Mouse (Mus musculus): ENCODE measurements around the gene Fras1. TPM values are rescaled to one million over a fixed set of nuclear protein-coding genes. Genes with fewer than 3 reads are reported as not detected.

Gene Fras1
- total and polyA plus RNA-seq, 3 experiments = 1.00 to 1.6 (median 1.3) TPM

DNA sequence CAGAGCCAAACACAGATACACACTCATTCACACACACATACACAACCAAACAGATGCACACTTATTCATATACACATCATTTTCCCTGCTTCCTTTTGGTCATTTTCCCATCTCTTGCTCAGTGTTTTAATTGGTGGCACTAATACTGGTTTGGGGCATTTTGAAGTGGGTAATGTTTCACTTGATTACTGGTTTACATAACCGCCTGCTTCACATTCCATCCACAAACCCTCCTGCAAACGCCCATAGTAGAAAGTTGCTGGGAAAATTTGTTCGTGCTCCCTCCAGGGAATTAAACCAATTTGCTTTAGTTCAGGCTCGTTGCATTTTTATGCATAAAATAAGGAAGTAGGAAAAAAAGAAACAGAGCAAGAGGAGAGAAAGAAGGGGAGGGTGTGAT, 200.8 kb downstream of the Fras1 start:
- WGBS = 61% methylated on average over 4 of the region's 4 CpGs
- intact Hi-C loops (cut with DNase I) = no loop called here
- Histone ChIP-seq H3K27me3 (ENCODE audit: control insufficient read depth, insufficient read depth, low read length) (no peaks in the 10 kb centered on the region), H3K4me3 (no peak overlapping the region), H3K79me2 (replicated peaks; ENCODE audit: control insufficient read depth, insufficient read depth, low read length) (no peaks in the 10 kb centered on the region), H3K9ac (ENCODE audit: low read depth, low read length) (no peak overlapping the region), H3K27ac (no peak overlapping the region), H3K36me3 (ENCODE audit: control insufficient read depth, insufficient read depth, low read length) (no peaks in the 10 kb centered on the region), H3K4me1 (ENCODE audit: control insufficient read depth, insufficient read depth, low read length) (no peaks in the 10 kb centered on the region)
- no peak for TF ChIP-seq CTCF (IDR thresholded peaks at IDR 0.05)
- TF ChIP-seq EP300 (IDR thresholded peaks at IDR 0.05; ENCODE audit: insufficient read depth, low read depth, low read length) = no peak
- no peak for TF ChIP-seq POLR2A (IDR thresholded peaks at IDR 0.05; ENCODE audit: insufficient read depth, low read depth, low read length)
- DNase-seq = no peak

DNA sequence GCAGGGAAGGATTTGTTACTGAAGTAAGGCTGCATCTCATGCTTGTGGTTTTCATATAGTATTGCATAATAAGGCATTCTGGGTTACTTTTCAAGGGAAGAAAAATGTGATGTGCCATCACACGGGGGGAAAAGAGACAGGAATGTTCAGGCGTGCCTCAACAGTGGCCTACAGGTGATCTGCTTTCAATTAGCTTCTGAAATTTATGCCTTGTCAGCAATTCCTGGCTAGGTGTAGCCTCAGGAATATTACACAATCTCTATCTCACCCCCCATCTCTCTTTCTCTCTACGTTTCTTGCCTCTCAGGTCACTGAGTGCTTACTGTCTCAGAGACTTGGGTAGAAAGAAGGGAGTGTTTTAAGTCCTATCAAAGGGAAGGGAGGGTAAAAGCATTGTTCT, 204.9 kb downstream of the Fras1 start:
- H3K4me3 ChIP-seq = no peak overlapping the region
- no peak overlapping the region for H3K9ac ChIP-seq (ENCODE audit: low read depth, low read length)
- H3K27ac ChIP-seq = no peak overlapping the region
- TF ChIP-seq POLR2A (IDR thresholded peaks at IDR 0.05; ENCODE audit: insufficient read depth, low read depth, low read length) (no peak), CTCF (IDR thresholded peaks at IDR 0.05) (no peak), EP300 (IDR thresholded peaks at IDR 0.05; ENCODE audit: insufficient read depth, low read depth, low read length) (no peak)
- intact Hi-C loops (cut with DNase I) = no loop called here
- no peaks in the 10 kb centered on the region for H3K4me1 ChIP-seq (ENCODE audit: control insufficient read depth, insufficient read depth, low read length)
- H3K27me3 ChIP-seq (ENCODE audit: control insufficient read depth, insufficient read depth, low read length) = no peaks in the 10 kb centered on the region
- 82% methylated on average over 3 of the region's 3 CpGs for WGBS
- no peaks in the 10 kb centered on the region for H3K79me2 ChIP-seq (replicated peaks; ENCODE audit: control insufficient read depth, insufficient read depth, low read length)
- no peak for DNase-seq
- no peaks in the 10 kb centered on the region for H3K36me3 ChIP-seq (ENCODE audit: control insufficient read depth, insufficient read depth, low read length)

DNA sequence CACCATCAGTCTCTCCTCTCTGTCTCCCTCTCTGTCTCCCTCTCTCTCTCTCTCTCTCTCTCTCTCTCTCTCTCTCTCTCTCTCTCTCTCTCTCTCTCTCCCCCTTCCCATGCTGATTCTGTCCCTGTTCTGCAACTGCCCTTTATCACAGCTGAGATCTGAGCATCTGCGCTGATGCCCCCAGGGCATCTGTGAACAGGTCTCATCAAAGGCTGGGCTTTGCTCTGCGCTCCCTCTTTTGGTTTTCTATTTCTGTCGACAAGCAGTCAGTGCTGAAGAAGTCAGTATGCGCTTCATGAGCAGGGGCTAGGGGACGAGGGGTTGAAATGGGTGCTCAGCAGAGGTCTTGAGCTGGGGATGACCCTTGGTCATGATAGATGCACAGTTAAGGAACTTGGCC, 206.2 kb downstream of the Fras1 start:
- Histone ChIP-seq H3K4me3 (no peak overlapping the region), H3K36me3 (ENCODE audit: control insufficient read depth, insufficient read depth, low read length) (no peaks in the 10 kb centered on the region), H3K79me2 (replicated peaks; ENCODE audit: control insufficient read depth, insufficient read depth, low read length) (no peaks in the 10 kb centered on the region), H3K27ac (no peak overlapping the region), H3K9ac (ENCODE audit: low read depth, low read length) (no peak overlapping the region), H3K4me1 (ENCODE audit: control insufficient read depth, insufficient read depth, low read length) (no peaks in the 10 kb centered on the region), H3K27me3 (ENCODE audit: control insufficient read depth, insufficient read depth, low read length) (no peaks in the 10 kb centered on the region)
- WGBS = 63% methylated on average over 5 of the region's 5 CpGs
- intact Hi-C loops (cut with DNase I) = no loop called here
- no peak for DNase-seq
- no peak for TF ChIP-seq CTCF (IDR thresholded peaks at IDR 0.05)
- TF ChIP-seq POLR2A (IDR thresholded peaks at IDR 0.05; ENCODE audit: insufficient read depth, low read depth, low read length) = no peak
- no peak for TF ChIP-seq EP300 (IDR thresholded peaks at IDR 0.05; ENCODE audit: insufficient read depth, low read depth, low read length)

DNA sequence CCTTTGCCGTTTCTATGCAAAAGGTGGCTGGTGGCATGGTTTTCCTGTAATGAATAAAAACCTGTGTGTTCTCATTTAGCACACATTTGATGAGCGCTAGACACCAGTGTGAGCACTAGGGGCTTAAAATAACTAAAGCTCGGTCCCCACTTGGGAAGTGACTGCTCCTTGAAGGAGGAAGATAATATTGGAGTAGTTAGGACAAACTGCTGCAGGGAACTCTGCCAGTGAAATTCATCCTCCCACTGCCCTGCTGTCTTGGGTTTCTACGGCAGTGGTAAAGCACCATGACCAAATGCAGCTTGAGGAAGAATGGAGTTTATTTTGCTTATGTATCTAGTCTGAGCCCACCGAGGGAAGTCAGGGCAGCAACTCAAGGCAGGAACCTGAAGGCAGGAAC, 211.0 kb downstream of the Fras1 start:
- no peak for DNase-seq
- WGBS = 78% methylated on average over 5 of the region's 5 CpGs
- no peak overlapping the region for H3K27ac ChIP-seq
- H3K9ac ChIP-seq (ENCODE audit: low read depth, low read length) = no peak overlapping the region
- H3K36me3 ChIP-seq (ENCODE audit: control insufficient read depth, insufficient read depth, low read length) = no peaks in the 10 kb centered on the region
- H3K4me1 ChIP-seq (ENCODE audit: control insufficient read depth, insufficient read depth, low read length) = no peaks in the 10 kb centered on the region
- no peaks in the 10 kb centered on the region for H3K27me3 ChIP-seq (ENCODE audit: control insufficient read depth, insufficient read depth, low read length)
- intact Hi-C loops (cut with DNase I) = no loop called here
- no peaks in the 10 kb centered on the region for H3K79me2 ChIP-seq (replicated peaks; ENCODE audit: control insufficient read depth, insufficient read depth, low read length)
- H3K4me3 ChIP-seq = no peak overlapping the region
- TF ChIP-seq CTCF (IDR thresholded peaks at IDR 0.05) (no peak), EP300 (IDR thresholded peaks at IDR 0.05; ENCODE audit: insufficient read depth, low read depth, low read length) (no peak)

DNA sequence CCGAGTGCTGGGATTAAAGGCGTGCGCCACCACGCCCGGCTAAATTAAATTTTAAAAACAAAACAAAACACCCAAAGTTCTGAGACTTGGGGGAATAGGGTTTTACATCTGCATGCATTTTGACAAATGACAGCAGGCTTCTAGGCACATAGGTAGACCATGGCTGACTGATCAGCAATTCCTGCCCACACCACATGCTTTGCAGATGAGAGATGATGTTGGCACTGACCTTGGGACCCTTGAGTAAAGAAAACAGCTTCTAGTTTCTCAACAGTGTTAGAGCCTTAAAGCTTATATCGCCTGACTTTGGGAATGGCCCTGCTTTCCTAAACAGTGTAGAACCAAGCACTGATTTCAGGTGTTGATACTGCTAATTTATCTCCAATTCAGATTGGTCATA, 216.9 kb downstream of the Fras1 start:
- Histone ChIP-seq H3K79me2 (replicated peaks; ENCODE audit: control insufficient read depth, insufficient read depth, low read length) (no peaks in the 10 kb centered on the region), H3K4me3 (no peak overlapping the region), H3K36me3 (ENCODE audit: control insufficient read depth, insufficient read depth, low read length) (no peaks in the 10 kb centered on the region), H3K4me1 (ENCODE audit: control insufficient read depth, insufficient read depth, low read length) (no peaks in the 10 kb centered on the region), H3K27ac (no peak overlapping the region), H3K27me3 (ENCODE audit: control insufficient read depth, insufficient read depth, low read length) (no peaks in the 10 kb centered on the region), H3K9ac (ENCODE audit: low read depth, low read length) (no peak overlapping the region)
- TF ChIP-seq POLR2A (IDR thresholded peaks at IDR 0.05; ENCODE audit: insufficient read depth, low read depth, low read length) = no peak
- intact Hi-C loops (cut with DNase I) = no loop called here
- no peak for DNase-seq
- WGBS = 94% methylated on average over 6 of the region's 6 CpGs

DNA sequence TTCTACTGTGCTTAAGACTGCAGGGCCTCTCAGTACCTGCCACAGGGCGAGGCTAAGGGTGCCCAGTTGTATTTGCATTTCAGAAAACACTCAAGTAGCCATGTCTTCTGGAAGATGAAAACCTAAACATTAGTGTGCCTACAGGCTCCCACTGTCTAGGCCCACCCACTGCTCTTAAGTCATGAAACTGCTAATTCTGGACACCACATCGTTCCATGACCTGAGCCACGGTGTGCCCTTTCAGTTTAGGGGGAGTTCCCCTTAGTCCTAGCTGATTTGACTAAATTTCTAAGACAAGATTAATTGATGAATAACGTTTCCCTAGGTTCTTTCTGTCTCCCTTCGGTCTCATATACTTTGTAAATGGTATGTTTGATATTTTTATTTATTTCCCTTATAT, 222.0 kb downstream of the Fras1 start:
- Histone ChIP-seq H3K4me3 (no peak overlapping the region), H3K27ac (no peak overlapping the region), H3K36me3 (ENCODE audit: control insufficient read depth, insufficient read depth, low read length) (no peaks in the 10 kb centered on the region), H3K4me1 (ENCODE audit: control insufficient read depth, insufficient read depth, low read length) (no peaks in the 10 kb centered on the region), H3K9ac (ENCODE audit: low read depth, low read length) (no peak overlapping the region), H3K27me3 (ENCODE audit: control insufficient read depth, insufficient read depth, low read length) (no peaks in the 10 kb centered on the region), H3K79me2 (replicated peaks; ENCODE audit: control insufficient read depth, insufficient read depth, low read length) (no peaks in the 10 kb centered on the region)
- WGBS = 85% methylated on average over 5 of the region's 5 CpGs
- intact Hi-C loops (cut with DNase I) = no loop called here
- DNase-seq = no peak
- TF ChIP-seq CTCF (IDR thresholded peaks at IDR 0.05) (no peak), EP300 (IDR thresholded peaks at IDR 0.05; ENCODE audit: insufficient read depth, low read depth, low read length) (no peak), POLR2A (IDR thresholded peaks at IDR 0.05; ENCODE audit: insufficient read depth, low read depth, low read length) (no peak)

Data from heart, adult 2 months (tissue).